Mouse (Mus musculus) testis, postnatal 14 days (tissue): ENCODE data around the gene Slc6a2.

ENCODE experiments used
- DNase-seq: peaks from one replicate; pipeline ENCODE4 v3.0.0; 2021; ENCODE audit warnings: low spot score

Slc6a2 gene

DNA sequence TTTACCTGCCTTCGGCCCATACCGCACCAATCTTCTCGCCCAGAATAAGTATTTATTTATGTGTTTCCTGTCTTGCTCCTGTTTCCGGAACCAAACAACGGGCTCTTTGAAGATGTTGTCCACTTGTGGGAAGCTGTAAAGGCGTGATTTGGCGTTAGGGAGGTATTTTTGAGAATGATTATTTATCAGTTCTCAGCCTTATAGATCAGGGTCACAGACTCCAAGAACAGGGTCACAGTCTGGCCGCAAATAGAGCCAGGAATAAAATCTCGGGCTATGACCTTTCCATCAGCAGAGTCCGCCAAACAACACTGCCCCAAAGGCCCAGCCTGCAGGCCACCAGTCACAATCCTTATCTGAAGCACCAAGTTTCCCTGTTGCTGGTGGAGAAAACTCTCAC lies at the start of gene Slc6a2:
Slc6a2 (plus strand) TSS at position 301 of the 400 bp plus-strand sequence.
- DNase-seq, result no peak

DNA sequence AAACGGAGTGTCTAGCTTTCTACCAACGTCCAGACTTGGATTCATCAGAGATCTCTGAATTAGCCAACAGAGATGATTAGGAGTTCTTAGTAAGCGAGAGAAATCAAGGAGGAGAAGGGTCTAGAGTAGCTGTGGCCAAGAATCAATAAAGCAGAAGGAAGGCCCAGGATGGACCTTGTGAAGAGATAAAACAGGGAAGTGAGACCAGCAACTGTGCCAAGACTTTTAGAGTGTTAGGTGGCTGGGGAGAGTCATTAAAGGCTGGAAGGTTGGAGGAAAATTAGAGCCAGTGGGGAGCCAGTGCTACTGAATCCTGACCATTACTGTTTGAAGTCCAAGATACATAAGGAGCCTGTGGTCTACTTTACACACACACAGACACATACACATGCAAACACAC lies 48.4 kb upstream of the Slc6a2 start:
- DNase-seq, result no peak

DNA sequence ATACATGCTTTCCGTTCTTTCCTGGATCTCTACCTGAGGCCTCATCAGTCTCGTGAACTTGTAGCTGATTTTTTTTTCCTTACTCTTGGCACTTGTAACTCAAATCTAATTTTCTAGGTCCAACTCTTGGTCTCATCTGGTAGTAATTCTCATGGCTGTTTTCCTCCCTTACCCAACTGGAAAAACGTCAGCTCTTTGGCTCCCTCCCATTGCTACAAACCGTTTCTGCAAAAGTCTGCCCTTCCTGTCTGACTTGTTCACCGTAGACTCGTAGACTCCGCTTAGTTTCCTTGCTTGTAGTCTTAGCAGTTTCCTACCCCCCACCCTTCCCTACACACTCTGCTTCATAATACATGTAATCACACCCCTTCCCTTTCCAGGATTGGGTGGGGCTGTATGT lies 46.5 kb upstream of the Slc6a2 start:
- no peak for DNase-seq

DNA sequence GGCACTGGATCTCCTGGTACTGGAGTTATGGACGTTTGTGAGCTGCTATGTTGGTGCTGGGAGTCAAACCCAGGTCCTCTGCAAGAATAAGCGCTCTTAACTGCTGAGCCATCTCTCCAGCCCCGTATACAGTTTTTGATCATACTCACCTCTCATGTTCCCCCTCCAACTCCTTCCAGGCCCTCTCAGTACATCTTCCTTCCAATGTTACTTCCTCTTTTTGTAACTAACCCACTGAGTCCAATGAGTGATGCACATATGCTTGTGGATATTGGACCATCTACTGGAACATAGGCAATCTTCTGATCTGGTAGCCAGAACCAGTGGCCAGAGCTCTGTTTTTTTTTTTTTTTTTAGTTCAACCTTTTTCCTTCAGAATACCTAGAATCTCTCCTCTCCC lies 43.8 kb upstream of the Slc6a2 start:
- no peak for DNase-seq

DNA sequence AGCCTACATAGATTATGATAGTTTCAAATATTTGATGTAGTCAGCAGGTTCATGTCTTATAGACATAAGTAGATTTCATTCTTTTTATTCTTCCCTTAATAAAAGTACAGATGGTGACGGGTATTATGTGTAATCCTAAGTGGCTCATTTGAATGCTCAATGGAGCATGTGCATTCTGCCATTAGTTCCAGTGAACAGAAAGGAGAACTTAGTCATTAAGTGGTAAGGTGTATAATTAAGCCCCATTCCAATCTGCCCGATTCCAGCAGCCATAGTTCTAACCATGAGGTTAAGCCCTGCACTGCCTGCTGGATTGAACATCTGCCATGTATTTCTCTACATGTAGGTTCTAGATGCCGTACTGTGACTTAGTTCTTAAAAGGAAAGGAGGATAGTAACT lies 38.1 kb upstream of the Slc6a2 start:
- no peak for DNase-seq

DNA sequence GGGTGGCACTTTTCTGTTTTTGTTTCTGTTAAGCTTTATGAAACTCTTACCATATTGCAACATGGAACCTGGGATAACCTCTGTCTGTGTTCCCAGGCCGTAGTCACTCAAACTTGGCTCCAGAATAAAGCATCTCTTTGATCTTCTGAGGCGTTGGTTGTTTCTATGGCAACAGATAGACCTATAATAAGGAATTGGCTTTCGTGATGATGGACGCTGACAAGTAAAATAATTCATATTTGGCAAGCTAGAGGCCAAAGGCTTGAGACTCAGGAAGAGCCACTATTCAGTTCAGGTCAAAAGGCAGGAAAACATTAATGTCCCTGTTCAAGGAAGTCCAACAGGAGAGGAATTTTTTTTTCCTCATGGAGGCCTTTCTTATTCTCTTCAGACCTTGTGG lies 30.9 kb upstream of the Slc6a2 start:
- DNase-seq, result no peak

DNA sequence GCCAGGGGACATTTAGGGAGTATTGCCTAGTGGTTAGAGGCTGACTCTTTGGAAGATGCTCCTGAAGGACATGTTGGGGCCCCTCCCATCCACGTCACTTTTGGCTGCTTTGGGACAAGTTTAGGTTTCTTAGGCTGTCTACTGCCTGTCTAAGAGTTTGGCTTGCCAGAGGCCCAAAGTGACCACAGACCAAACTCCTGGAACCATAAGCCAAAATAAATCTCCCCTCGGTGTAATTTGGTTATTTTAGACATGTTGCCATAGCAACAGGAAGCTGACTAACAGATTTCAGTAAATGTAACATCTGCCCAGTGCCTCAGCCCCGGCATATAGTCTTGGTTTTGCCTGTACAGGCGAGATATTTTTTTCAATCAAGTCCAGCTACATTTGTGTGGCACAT lies 21.8 kb upstream of the Slc6a2 start:
- no peak for DNase-seq

DNA sequence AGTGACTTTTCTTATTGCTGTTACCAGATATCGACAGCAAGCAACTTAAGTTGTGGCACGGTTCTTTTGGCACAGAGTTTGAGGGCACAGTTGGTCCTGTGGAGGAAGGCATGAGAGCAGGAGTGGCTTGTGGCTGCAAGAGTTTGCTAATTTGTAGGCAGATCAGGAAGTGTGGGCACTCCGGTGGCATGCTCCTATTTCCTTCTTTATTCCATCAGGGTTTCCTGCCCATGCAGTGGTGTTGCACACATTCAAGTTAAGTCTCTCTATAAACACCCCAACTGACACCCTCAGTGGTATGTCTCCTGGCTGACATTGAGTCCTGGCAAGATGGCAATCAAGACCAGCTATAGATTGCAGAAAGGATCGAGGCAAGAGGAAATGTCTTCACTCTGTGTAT lies 10.8 kb upstream of the Slc6a2 start:
- no peak for DNase-seq

DNA sequence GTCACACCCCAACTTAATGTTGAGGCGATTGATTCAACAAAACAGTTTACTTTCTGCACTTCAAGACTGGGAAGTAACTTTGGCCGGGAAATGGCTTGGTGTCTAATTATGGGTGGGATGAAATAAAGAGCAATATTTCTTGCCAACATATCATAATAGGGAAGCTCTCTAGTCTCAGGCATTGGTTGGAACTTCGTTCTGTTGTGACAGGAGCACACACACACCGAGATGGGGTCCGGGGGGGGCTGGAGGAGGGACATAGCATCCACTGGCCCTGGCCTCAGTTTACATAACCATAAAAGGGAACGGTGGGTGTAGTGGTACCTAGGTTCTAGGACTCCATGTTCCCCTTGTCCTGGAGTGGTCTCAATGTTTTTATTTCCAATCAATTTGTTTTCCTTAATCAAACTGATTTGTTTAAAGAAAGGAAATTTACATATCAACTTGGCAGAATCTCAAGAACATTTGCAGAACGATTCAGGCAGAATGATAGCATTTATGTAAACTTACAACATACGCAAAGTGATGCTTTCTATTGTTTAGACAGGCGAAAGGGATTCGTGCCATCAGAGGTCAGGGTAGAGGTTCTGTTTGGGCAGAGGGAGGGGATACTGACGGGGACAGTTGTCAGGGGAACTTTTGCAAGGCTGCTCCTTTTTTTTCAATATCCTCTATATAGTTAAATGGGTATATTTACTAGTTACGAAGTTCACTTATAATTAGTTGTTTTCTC lies 9.1 kb upstream of the Slc6a2 start:
- DNase-seq, result no peak

DNA sequence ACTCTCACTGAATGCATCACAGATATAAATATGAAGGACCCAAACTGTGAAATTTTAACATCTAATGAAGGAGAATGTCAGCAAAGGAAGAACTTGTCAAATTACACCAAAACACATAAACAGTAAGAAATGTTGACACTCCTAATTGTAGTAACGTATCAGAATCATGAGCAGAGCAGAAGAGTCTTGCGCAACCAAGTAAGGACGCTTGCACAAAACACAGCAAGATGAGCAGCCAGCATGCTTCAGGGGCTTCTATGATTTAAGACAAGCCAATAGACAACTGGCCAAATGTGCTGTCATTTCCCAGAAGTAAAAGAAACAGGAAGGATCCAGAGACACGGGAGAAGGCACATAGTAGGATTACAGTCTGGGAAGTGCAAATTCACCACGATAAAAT lies 5.8 kb upstream of the Slc6a2 start:
- no peak for DNase-seq

DNA sequence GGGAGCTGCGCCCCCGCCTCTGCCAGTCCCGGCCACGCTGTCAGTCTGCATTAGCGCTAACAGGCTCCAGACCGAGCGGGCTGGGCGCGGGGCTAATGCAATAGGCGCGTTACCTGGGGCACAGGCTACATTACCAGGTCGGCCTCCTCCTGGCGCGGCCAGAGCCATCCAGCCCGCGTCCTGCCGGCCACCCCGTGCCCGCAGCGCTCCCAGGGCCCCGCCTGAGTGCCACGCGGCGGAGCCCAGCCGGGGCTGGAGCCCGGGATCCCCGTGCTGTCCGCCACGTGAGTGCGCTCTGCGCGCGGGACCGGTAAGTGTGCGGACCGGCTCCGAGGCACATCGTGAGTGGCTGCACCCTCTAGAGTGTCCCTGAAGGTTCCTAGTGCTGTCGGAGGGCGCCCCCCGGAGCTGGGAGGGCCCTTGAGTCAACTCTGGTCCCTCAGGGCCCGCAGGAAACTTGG lies 602 bp downstream of the Slc6a2 start:
- DNase-seq, result peak; percentile 13

DNA sequence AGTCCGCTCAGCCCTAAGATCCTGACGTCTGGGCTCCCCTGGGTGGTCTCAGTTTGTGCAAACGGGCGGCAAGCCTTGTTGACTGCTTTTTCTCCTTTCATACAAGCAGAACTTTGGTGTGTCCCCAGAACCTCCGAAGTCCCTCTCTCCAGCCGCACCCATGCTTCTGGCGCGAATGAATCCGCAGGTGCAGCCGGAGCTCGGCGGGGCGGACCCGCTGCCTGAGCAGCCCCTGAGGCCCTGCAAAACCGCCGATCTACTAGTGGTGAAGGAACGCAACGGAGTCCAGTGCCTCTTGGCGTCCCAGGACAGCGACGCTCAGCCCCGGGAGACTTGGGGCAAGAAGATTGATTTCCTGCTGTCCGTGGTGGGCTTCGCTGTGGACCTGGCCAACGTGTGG lies 1.2 kb downstream of the Slc6a2 start:
- DNase-seq, result no peak

DNA sequence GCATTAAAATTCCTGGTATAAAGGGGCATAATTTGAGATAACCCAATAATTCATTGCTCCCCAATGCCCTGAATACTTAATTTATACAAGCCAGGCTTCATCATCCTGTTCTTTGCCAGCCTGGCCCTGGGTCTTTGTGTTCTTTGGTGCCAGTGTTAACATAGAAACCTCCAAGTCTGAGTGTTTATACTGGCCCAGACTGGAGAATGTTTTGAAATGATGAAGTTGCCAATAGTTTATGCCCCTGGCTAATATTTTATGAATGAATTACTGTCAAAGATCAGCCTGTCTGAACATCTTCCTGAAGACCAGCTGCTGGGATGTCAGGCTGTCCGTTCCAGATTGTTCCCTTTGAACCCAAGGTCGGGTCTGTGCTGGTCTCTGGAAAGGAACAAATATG lies 4.7 kb downstream of the Slc6a2 start:
- DNase-seq, result no peak

DNA sequence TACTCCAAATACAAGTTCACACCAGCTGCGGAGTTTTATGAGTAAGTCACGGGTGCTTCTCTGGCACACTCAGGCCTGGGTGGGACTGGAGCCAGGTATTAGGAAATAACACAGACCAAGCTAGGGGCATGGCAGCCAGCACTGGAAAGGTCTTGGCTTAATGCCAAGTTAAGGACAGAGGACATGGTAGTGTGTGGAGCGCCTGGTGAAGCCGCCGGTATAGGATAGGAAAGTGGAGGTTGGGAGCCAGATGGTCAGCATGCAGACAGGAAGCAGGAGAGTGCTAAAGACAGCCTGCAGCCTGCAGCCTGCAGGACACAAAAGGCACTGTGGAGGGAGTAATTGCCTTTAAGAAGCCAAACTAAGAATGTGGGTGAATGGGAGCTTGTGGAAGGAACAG lies 13.1 kb downstream of the Slc6a2 start:
- no peak for DNase-seq

DNA sequence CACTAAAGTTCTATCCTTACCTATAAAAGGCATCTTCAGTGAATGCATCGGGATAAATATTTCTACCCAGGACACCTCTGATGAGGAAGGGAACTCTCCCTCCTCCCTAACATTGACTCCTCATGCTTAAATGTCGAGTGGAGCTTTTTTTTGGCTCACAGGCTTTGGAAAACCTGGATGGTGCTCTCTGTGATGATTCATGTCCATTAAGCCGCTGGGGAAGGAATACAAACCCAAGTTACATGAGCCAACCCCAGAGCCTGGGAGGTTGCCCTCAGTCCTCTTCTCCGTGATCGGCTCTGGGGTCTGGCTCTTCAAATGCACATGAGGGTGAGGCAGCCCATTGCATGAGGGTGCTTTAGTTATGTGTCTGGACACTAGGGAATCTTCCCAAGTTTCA lies 16.8 kb downstream of the Slc6a2 start:
- DNase-seq, result no peak

DNA sequence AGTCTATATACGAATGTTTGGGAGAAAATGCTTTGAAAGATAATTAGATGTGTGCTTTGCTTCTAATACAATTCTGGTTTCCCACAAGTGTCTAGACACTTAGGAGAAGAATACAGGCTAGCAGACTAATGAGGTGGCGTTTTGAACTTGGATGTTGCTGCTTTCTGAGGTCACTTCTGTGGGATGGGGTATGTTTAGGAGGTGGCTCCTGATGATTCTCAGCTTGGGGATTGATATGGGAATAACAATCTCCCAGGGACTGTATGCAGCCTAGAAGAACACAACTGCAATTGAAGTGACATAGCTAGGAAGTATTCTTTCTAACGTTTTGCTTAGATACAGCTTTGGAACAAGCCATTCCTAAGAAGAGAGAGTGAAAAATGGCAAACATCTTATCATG lies 22.6 kb downstream of the Slc6a2 start:
- DNase-seq, result no peak

DNA sequence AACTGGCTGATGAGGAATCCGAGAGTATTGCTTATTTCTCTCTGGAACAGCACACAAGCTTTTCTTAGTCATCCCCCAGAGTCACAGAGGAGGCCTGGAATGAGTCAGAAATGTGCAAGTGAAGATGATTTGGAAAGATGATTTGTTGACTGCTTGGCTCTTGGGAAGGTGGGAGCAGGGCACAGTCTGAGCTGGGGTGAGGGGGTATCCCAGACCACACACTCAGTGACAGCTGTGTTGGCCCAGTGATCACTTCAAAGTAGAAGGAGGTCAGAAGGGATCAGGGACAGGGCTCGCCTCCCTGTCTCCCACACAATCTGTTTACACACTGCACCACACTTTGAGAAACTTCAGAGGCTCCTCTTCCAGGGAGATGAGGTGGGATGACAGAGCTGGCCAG lies 24.5 kb downstream of the Slc6a2 start:
- DNase-seq, result no peak

DNA sequence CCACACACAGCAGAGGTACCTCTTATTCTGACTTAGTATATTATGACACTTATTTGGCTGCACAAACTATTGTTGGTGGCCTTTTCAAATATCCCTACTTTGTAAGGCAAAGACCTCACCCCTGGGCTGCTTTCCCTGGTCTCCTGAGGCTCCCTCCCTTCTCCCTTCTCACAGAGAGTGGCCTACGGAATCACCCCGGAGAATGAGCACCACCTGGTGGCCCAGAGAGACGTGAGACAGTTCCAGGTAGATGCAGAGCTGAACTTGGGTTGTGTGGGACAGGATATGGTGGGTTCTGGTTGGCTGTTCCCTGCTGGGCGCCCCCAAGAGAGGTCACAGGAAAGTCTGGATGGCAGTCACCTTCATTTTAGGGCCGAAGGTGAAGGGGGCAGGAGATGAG lies 37.0 kb downstream of the Slc6a2 start:
- DNase-seq, result no peak

DNA sequence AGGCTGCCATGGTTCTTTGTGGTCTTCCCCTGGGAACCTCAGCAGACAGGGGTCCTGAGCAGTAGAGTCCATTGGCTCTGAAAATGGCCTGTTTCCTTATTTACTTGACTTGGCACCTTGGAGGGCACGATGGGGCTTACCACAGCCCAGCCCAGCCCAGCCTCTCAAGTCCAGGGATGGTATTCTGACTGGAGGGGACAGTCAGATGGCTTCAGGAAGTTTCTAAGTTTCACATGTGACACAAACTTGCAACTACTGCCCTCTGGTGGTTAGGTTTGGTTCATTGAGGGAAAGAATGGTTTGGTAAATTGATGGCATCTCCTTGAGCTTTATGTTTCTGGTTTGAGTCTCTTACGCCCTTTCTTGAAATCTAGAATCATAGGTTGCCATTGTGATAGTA lies 38.7 kb downstream of the Slc6a2 start:
- no peak for DNase-seq

DNA sequence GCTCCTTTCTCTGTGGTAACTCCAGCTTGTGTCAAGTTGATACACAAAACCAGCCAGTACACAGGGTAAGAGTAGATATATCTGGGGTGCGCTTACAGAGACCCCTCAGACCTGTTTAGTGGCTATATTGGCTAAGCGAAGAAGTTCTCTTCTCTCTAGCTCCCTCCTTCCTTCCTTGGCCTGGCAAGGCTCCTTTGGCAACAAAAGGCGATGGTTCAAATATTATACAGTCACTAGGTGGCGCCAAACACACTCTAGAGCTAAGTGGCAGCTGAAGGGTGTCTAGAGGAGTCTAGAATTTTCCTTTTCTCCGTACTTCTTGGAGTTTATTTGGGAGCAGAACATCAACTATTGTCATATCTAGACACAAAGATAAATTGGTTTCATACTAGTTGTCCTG lies 50.4 kb downstream of the Slc6a2 start:
- no peak for DNase-seq

DNA sequence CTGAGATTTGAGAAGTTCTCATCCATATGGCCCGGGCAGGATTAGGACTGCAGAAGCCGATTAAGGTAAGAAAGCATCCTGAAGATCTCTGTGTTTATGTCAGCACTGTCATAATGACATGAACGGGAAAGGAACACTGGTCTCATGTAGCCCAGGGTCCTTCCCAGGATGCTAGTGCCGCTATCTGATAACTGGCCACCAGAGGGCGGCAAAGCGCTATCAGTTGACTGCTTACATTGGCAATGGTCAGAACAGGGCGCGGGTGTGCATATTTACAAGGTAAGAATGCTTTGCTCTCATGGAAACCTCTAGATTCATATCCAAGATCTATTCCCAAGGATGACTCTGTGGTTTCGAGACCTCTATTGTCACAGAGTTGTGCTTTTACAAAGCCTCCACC lies 51.6 kb downstream of the Slc6a2 start:
- peak; percentile 75 for DNase-seq

DNA sequence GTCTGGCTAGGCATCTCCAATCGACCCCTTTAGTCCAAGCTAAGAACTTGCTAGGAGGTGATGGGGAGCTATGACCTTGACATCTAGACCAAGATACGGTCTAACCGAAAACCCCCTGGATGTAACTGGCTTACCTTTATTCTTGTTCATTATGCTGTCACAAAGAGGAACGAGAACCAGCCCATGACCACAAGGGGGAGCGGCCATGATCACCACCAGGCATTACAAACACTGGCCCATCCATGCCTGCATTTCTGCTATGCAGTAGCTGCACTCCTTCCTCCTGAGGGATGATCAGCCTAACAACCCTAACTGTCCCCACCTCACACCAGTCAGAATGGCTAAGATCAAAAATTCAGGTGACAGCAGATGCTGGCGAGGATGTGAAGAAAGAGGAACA lies 52.3 kb downstream of the Slc6a2 start:
- DNase-seq, result no peak

DNA sequence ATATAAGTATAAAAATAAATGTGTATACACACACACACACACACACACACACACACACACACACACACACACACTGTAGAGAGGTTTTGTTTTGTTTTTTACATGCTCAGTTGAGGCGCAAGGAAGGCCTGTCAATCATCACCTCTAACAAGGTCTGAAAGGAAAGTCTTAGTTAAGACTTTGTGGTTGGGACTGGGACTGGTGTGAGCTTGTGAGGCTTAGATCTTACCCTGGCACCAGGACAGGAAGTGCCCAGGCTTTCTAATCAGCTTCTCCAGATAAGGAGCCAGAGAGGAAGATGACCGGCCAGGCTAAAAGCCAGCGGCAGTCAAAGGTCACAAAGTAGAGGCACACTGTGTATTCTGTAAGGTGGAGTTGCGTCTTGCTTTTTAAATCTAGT lies 54.4 kb downstream of the Slc6a2 start:
- no peak for DNase-seq

DNA sequence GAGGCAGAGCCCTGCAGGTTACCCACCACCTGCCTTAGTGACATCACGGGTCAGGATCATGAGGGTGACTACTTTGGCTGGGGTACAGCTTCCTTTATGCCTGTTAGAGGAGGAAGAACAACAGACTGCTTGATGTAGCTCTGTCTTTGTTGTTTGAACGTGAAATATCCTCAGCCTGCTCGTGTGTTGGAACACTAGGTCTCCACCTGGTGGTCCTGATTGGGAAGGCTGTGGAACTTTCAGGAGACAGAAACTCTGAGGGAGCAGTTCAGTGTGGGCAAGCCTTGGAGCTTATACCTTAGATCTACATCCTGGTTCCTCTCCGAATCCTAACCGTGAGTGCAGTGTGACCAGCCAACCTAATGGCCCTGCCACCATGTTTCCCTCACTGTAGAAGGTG lies 61.9 kb downstream of the Slc6a2 start:
- no peak for DNase-seq

DNA sequence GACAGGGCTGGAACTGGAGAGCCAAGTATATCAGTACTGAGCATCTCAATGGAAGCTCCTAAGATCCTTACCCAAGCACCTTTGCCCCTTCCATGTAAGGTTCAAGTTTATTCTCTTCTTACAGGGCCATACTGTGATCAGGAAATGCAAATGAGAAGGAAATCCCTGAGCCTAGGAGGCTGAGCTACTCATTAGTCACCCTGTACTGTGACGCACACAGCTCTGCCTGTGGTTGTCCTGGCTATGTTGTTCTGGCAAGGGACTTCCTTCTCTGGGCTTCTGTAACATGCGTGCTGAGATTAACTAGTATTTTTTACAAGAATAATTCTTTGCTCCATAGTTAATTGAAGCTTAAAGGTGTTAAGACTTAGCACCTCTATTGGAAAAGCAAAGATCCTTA lies 70.8 kb downstream of the Slc6a2 start:
- DNase-seq, result no peak
